Mouse (Mus musculus) Patski (cell line): ENCODE data around the gene Arhgap19. TPM values are rescaled to one million over a fixed set of nuclear protein-coding genes. Genes with fewer than 3 reads are reported as not detected.
A peak's percentile ranks its signal among the peaks of the same experiment; 100 is the strongest.

Experiments used
- ATAC-seq: fragments of 100-300 bp; one replicate; pipeline ENCODE4 v1.8.0; 2021
- CTCF ChIA-PET: fragments of 350-600 bp; sonication (Branson Sonifier 250); formaldehyde crosslinking; loops from one replicate; lab custom pipeline; 2022; ENCODE audit warnings: inconsistent platforms; lab: Charles Lee
- POLR2A ChIA-PET: fragments of 350-600 bp; sonication (Branson Sonifier 250); formaldehyde crosslinking; loops from one replicate; lab custom pipeline; 2022; ENCODE audit warnings: antibody characterized with exemption, inconsistent platforms; lab: Charles Lee
- DNase-seq: peaks from one replicate; pipeline ENCODE4 v3.0.0-alpha.2; 2011; ENCODE audit warnings: low read depth, low spot score
- H3K27me3 ChIP-seq: fragments of 371-371 bp; one replicate; pipeline ENCODE4 v1.5.1; 2021
- CTCF ChIP-seq: fragments of 100-300 bp; IDR thresholded peaks from one replicate; pipeline ENCODE4 v1.5.1; 2021
- in situ Hi-C: fragments of 300-500 bp; cut with MboI; formaldehyde crosslinking; loops from 3 replicates; pipeline ENCODE4 v1.11.1; 2018; ENCODE audit warnings: low pct_unique_long_range_greater_than_20kb, mixed read lengths
- polyA plus RNA-seq: library from polyadenylated mRNA; unstranded; gene quantifications from one replicate; pipeline ENCODE4 v1.2.3, GENCODE M21; 2021

Arhgap19 gene
- polyA plus RNA-seq, 1 experiment from 2014 or later, result 13.6 TPM

DNA sequence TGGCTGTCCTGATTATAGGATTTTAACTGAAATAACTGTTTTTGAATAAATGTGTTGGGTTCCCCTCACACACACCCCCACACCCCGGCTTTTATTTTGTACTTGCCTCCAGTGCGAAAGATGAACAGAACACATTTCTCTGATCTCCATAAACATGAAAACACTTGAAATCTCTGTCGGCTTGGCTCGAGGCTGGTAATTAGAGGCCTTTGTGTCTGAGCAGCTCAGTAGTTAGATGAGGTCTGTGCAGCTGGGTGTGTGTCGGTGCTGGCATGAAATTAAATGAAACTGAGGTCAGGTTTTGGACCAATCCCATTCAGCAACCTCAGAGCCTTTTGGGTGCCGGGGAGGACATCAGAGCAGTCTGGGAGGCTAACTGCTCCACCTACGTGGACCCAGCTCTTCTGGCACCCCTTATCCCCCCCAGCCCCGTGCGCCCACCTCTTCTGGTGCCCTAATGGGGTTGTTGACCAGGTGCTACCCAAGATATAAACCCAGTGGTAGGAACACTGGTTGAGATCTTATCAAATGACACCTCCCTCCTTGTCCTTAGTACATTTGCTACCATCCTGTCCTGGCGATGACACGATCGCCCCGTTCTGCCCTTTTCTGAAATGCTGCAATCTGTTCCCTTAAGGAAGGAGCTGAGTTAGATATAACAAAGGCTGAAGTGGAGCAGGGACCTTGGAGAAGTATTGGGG, 30.8 kb upstream of the Arhgap19 start:
- CTCF ChIA-PET, result no interaction called here
- DNase-seq (no peak), ATAC-seq (no peak)
- no peak for TF ChIP-seq CTCF
- H3K27me3 ChIP-seq, result peaks cover 12% of the 10 kb centered on the region
- POLR2A ChIA-PET, result no interaction called here
- in situ Hi-C loops, result no loop called here

DNA sequence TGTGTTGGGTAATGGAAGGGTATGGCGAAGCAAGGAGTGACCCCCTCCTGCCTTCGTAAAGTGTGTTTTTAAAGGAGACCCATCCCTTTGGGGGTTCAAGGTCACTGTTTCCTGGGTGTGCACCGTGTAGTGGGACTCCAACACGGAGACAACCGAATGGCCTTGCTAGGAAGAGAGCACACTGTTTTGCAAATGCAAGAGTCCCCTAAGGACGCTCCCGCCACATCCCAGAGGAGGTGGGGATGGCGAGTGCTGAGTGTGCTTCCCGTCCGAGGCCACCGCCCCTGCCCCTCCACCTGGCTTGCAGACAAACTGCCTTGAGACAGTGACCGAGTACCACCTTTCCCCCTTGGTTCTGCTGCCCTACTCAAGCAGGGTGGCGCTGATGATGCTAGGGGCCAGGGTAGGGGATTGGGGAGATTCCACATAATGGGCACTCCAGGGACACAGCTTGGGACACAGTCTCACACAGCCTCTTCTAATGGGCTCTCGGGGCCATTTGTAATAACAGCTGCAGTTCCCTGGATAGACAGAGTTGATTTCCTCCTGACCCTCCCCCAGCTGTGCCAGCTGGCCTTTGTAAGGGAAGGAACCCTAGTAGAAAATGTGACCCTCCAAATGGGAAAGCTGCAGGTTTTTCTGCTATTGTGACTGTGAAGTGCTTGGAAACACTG, 30.0 kb upstream of the Arhgap19 start:
- ChIA-PET CTCF (no interaction called here), POLR2A (no interaction called here)
- DNase-seq (no peak), ATAC-seq (no peak)
- H3K27me3 ChIP-seq, result peaks cover 12% of the 10 kb centered on the region
- in situ Hi-C loops, result no loop called here
- TF ChIP-seq CTCF, result no peak

DNA sequence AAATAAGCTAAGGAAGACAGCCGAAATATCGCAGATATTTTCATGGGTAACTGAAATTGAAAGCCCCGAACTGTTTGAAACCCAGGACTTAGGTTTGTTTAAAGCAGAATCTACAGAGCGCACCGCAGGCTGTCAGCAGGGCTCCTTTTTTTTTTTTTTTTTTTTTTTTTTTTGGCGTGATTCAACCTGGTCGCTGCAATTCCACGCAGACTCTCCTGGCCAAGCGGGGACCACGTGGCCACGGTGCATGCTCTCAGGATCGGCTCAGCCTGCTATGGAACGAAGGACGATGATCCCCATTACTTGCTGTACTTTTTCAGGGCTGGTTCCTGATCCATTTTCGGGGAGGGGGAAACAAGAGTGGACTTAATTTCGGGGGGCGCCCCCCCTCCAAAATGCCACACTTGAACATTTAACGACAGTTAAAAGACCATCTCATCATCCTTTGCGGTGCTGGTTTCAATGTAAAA, 29.3 kb upstream of the Arhgap19 start:
- in situ Hi-C loops, result no loop called here
- ChIA-PET POLR2A (interaction anchor here (0.7 to 1.6 kb wide), 2 partner anchors 17 to 82 kb away, joined by 4 to 9 read pairs; partner anchors contain the start of gene Frat2), CTCF (interaction anchor here (1.2 kb wide), 1 partner anchor 15 kb away, joined by 5 read pairs; no protein-coding TSS in a partner anchor)
- ATAC-seq (no peak), DNase-seq (no peak)
- TF ChIP-seq CTCF, result no peak
- H3K27me3 ChIP-seq, result peaks cover 12% of the 10 kb centered on the region

DNA sequence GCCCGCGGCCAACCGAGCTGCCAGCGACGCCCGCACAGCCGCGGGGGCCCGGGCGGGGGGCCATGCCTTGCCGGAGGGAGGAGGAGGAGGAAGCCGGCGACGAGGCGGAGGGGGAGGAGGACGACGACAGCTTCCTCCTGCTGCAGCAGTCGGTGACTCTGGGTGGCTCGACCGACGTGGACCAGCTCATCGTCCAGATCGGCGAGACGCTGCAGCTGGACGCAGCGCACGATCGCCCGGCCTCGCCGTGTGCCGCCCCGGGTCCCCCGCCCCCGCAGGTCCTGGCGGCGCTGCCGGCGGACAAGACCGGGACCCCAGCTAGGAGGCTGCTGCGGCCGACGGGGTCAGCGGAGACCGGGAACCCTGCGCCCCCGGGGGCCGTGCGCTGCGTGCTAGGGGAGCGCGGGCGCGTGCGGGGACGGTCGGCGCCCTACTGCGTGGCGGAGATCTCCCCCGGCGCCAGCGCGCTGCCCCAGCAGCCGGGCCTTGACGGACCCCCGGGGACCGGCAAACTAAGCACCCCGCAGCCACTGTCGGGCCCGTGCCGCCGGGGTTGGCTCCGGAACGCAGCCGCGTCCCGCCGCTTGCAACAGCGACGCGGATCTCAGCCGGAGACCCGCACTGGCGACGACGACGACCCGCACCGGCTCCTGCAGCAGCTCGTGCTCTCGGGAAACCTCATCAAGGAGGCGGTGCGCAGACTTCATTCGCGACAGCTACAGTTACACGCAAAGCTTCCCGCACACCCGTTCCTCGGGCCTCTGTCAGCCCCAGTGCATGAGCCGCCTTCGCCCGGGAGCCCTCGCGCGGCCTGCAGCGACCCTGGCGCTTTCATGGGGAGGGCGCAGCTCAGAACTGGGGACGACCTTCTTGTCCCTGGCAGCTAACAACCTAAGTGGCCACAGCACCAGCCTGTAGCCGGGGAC, 28.5 kb upstream of the Arhgap19 start:
- H3K27me3 ChIP-seq, result peaks cover 16% of the 10 kb centered on the region
- DNase-seq (no peak), ATAC-seq (peak; percentile 73)
- no peak for TF ChIP-seq CTCF
- POLR2A ChIA-PET, result interaction anchor here (0.6 to 1.6 kb wide), 3 partner anchors 8 to 82 kb away, joined by 3 to 9 read pairs (median 4); partner anchors contain the start of gene Frat2
- in situ Hi-C loops, result no loop called here
- CTCF ChIA-PET, result interaction anchor here (1.2 kb wide), 1 partner anchor 15 kb away, joined by 5 read pairs; no protein-coding TSS in a partner anchor

DNA sequence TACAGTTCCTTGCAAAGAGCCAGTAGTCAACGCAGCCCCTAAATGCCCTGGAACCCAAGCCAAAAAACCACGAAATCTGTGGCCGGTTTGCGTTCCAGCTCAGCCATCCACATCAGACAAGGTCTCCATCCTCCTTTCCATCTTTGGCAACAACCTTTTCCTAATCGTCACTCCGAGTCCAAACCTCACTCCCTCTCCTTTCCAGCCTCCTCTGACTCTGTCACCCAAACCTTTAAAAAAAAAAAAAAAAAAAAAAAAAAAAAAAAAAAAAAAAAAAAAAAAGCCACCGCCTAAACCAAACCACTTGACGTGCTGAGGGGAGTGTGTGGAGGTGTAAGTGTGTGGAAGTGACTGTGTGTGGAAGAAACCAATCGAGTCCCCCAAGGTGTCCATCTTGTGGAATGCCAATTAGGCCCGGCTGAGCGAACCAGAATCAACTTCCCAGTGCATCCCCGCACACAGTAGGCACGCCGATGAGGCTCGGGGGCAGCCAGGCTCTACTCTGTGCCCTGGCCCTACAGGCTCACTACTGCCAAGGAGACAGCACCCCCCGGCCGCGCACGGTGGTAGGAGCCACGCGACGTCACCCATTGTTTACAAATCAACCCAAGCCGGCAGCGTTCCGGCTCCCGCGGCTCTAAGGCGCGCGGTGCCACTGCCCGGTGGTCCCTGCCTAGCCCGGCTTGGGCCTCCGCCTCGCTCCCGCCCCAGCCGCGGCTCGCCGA, 27.7 kb upstream of the Arhgap19 start, which contains the start of gene Frat1:
Gene Frat1, plus strand, starts transcription at position 590 of the 725 bp plus-strand sequence.
- CTCF ChIA-PET, result no interaction called here
- ATAC-seq, result peak; percentile 79
- POLR2A ChIA-PET, result interaction anchor here (0.6 to 1.6 kb wide), 2 partner anchors 8 to 18 kb away, joined by 3 to 9 read pairs; partner anchors contain the start of gene Frat2
- peaks cover 10% of the 10 kb centered on the region for H3K27me3 ChIP-seq
- no peak for TF ChIP-seq CTCF
- peak; percentile 81 for DNase-seq
- in situ Hi-C loops, result no loop called here

- ChIA-PET CTCF (no interaction called here), POLR2A (interaction anchor here (0.6 kb wide), 1 partner anchor 8 kb away, joined by 3 read pairs; no protein-coding TSS in a partner anchor)
- H3K27me3 ChIP-seq, result peaks cover 12% of the 10 kb centered on the region
- ATAC-seq, result no peak
- TF ChIP-seq CTCF, result no peak
- in situ Hi-C loops, result no loop called here
- DNase-seq, result no peak
Measured at GRCm38 (mm10) chr19:41828941-41829340, 27.1 kb upstream of the Arhgap19 start.

- peaks cover 24% of the 10 kb centered on the region for H3K27me3 ChIP-seq
- ATAC-seq (no peak), DNase-seq (no peak)
- TF ChIP-seq CTCF, result no peak
- CTCF ChIA-PET, result no interaction called here
- POLR2A ChIA-PET, result interaction anchor here (0.6 kb wide), 1 partner anchor 814 kb away, joined by 5 read pairs; no protein-coding TSS in a partner anchor
- in situ Hi-C loops, result no loop called here
Measured at GRCm38 (mm10) chr19:41826529-41826928, 24.7 kb upstream of the Arhgap19 start.

DNA sequence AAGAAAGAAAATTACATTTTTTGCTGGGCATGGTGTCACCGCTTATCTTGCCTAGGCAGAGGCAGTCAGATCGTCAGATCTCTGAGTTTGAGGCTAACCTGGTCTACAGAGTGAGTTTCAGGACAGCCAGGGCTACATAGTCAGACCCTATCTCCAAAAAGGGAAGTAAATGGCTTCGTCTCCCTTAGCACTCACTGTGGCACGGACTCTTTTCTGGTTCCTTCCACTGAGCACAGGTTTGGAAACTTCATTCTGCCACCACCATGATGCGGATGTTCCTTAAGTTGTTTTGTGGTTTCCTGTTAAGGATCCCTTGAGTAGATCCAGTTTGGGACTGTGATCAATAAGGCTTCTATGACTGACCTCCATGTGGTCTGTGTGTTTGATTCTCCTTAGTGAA, 23.1 kb upstream of the Arhgap19 start:
- ATAC-seq (no peak), DNase-seq (no peak)
- CTCF ChIA-PET, result no interaction called here
- in situ Hi-C loops, result no loop called here
- POLR2A ChIA-PET, result no interaction called here
- H3K27me3 ChIP-seq, result peaks cover 24% of the 10 kb centered on the region
- no peak for TF ChIP-seq CTCF

DNA sequence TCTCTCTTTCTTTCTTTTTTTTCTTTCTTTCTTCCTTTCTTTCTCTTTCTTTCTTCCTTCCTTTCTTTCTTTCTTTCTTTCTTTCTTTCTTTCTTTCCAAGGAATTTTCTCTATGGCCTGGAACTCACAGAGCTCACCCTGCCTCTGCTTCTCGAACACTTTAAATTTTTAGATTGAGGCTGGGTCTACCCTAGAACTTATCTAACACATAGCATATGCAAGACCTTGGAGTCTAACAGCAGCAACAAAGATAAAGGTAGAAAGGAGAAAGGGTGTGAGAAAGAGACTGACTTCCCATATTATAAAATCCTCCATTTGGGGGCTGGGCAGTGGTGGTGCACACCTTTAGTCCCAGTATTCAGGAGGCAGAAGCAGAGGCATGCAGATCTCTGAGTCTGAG, 20.7 kb upstream of the Arhgap19 start:
- CTCF ChIA-PET, result no interaction called here
- H3K27me3 ChIP-seq, result peaks cover 37% of the 10 kb centered on the region
- TF ChIP-seq CTCF, result no peak
- POLR2A ChIA-PET, result interaction anchor here (0.6 to 0.7 kb wide), 2 partner anchors 8 to 563 kb away, joined by 3 read pairs; no protein-coding TSS in a partner anchor
- in situ Hi-C loops, result no loop called here
- DNase-seq (no peak), ATAC-seq (no peak)
